Mouse (Mus musculus) bone marrow, adult 2 months (tissue): ENCODE measurements around the gene Lsm2. TPM values are rescaled to one million over a fixed set of nuclear protein-coding genes. Genes with fewer than 3 reads are reported as not detected.
A peak's percentile ranks its signal among the peaks of the same experiment; 100 is the strongest.
"Not testable (repeated sequence)": the region's sequence is repeated elsewhere in the genome, so short reads cannot be mapped to it uniquely, and the experiment has no call there.

Source experiments
- H3K27ac ChIP-seq: fragments of 200-500 bp; 2 replicates; pipeline ENCODE4 v1.5.1; 2012; ENCODE audit warnings: low read depth, mild to moderate bottlenecking, control low read depth, inconsistent platforms, low read length; ENCODE audit not compliant: control insufficient read depth, poor library complexity, insufficient read depth
- H3K4me1 ChIP-seq: fragments of 200-500 bp; 2 replicates; pipeline ENCODE4 v1.6.1; 2011; ENCODE audit warnings: low read length; ENCODE audit not compliant: control insufficient read depth, insufficient read depth
- H3K4me3 ChIP-seq: fragments of 200-500 bp; replicated peaks from 2 replicates; pipeline ENCODE3; 2011; ENCODE audit warnings: mild to moderate bottlenecking, low read depth, low read length, control low read depth; ENCODE audit not compliant: control insufficient read depth
- CTCF ChIP-seq: fragments of 200-500 bp; IDR thresholded peaks from 2 replicates; pipeline ENCODE4 v1.5.1; 2011; ENCODE audit warnings: low read length, control low read depth; ENCODE audit not compliant: control insufficient read depth, insufficient read depth
- POLR2A ChIP-seq: fragments of 200-500 bp; IDR thresholded peaks from 2 replicates; pipeline ENCODE4 v1.6.1; 2011; ENCODE audit warnings: low read depth, mild to moderate bottlenecking, control low read depth, low read length, borderline replicate concordance; ENCODE audit not compliant: control insufficient read depth
- WGBS: fragments of 180-500 bp; shearing (Covaris S2); methylation state at CpG from one replicate; pipeline ENCODE4 v1.1.7; 2018; 5-methylcytosine and 5-hydroxymethylcytosine counted together
- polyA plus RNA-seq: library from polyadenylated mRNA; stranded (reverse); fragments of >200 nt; gene quantifications from 2 replicates; pipeline ENCODE4 v1.2.4, GENCODE M21; 2011; ENCODE audit warnings: low replicate concordance; ENCODE audit not compliant: missing spikeins, insufficient read depth, insufficient read length

The Lsm2 gene
- polyA plus RNA-seq, 1 experiment = 84.5 TPM

DNA sequence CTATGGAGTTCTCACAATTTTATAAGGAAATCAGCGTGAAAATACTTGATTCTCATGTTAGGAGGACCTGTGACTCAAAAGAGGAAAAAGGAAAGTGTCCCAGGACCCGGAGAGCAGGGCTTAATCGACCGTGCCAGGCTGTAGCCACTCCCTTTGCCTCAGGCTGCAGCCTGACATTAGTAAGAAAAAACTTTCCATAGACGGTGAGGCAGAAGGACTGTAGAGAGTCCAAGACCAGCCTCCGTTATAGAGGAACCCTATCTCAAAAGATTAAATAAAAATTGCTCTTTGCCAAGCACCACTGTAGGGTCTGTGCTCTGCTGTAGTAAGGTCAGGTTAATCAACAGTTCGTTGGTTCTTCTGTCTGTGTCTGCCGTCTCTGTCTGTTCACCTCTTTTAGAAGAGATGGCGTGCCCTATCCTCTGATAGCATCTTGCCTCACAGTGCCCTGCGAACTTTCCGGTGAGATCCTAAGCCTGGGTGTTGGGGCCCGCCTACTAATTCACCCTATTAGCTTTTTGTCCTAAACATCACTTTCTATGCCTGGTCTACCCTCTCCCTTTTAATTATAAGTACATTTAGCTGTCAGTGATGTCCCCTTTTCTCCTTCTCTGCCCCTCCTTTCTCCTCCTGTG lies 21.7 kb upstream of the Lsm2 start:
- TF ChIP-seq POLR2A = no peak
- TF ChIP-seq CTCF = no peak
- 15% methylated on average over 12 of the region's 12 CpGs for WGBS
- H3K4me3 ChIP-seq = no peak overlapping the region
- no peak overlapping the region; the same call in 1 of the 2 replicates for H3K27ac ChIP-seq
- no peaks in the 10 kb centered on the region for H3K4me1 ChIP-seq

DNA sequence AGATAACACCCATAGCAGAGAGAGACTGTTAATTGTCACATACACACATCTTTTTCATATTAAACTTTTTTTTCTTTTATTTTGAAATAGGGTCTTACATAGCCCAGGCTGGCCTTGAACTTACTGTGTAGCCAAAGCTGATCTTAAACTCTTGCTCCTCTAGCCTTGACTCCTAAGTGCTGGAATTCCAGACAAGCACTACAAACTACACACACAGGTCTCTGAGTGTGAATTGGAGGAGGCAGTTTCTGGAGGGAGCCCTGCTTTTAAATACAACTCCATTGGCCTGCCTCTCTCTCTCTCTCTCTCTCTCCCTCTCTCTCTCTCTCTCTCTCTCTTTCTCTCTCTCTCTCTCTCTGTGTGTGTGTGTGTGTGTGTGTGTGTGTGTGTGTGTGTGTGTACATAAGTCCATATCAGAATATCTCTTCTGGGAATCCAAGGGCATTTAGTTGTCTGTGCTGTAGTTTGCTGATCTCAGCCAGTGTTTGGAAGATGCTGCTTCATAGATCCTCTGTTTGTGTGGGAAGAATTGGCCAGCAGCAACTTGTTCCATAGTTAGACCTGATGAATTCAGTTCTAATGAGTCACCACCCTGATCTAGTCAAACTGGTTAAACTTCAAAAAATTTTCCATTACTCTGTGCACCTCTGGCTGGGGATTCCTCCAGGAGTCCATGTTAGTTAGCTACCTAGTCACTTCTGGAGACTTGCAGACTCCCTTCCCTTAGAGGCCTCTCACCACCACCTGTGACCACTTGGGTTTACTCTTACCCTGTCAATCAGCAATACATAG lies 20.8 kb upstream of the Lsm2 start:
- no peak for TF ChIP-seq POLR2A
- TF ChIP-seq CTCF = no peak
- Histone ChIP-seq H3K4me3 (no peak overlapping the region), H3K27ac (no peak overlapping the region), H3K4me1 (no peaks in the 10 kb centered on the region)

DNA sequence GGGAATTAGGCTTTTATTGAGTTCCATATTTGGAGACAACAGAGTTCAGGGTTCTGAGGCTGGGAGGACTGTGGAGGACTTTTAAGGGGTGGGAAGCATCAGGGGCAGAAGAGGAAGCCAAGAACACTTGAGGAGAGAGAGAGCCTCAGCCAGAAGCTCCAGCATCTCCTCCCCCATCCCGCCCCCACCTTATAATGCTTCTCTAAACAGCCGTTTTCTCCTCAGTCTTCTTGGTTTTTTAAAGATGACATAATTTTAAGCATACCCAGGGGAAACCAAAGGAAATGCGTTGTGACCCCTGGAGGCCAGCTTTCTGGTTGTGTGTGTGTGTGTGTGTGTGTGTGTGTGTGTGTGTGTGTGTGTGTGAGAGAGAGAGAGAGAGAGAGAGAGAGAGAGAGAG lies 19.5 kb upstream of the Lsm2 start:
- TF ChIP-seq POLR2A (no peak), CTCF (no peak)
- no peak overlapping the region for H3K4me3 ChIP-seq
- WGBS = 5% methylated on average over 3 of the region's 3 CpGs
- H3K27ac ChIP-seq = no peak overlapping the region
- H3K4me1 ChIP-seq = no peaks in the 10 kb centered on the region

DNA sequence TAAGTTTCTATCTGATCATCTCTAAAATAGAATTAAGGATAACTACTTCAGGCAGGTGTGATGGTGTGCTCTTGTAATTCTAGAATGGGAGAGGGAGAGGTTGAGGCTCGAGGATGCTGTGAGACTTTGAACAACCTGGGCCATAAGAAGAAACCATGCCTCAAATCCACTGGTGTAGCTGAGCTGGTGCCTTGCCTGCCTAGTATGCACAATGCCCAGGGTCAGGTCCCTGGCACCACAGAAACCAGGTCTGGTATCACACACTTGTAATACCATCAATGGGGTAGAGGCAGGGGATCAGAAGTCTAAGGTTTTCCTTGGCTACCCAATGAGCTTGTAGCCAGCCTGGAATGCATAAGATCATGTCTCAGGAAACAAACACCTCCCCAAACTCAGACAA lies 18.8 kb upstream of the Lsm2 start:
- Histone ChIP-seq H3K4me3 (no peak overlapping the region), H3K4me1 (no peaks in the 10 kb centered on the region), H3K27ac (no peak overlapping the region)
- TF ChIP-seq POLR2A (no peak), CTCF (no peak)
- WGBS = 47% methylated on average over 1 of the region's 1 CpGs

DNA sequence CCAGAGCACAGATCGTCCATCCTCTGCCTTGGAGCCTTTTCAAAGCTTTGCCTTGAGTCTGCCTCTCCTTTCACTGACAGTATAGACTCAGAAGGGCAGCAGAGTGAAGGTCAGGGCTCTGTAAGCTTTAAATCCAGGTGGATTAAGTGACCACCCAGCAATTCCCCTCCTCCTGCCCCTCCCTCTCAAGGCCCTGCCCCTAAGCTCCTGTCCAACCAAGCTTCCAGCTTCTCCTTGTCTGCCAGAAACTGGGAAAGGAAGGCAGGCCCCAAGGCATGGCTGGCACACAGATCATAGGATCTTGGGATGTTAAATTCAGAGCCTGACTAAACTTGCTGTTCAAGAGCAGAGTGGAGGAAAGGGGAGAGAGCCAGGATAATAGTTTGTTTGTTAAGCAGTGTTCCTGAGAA lies 17.0 kb upstream of the Lsm2 start:
- Histone ChIP-seq H3K4me1 (no peaks in the 10 kb centered on the region), H3K27ac (no peak overlapping the region), H3K4me3 (no peak overlapping the region)
- 59% methylated on average over 1 of the region's 1 CpGs for WGBS
- TF ChIP-seq CTCF = no peak
- no peak for TF ChIP-seq POLR2A

DNA sequence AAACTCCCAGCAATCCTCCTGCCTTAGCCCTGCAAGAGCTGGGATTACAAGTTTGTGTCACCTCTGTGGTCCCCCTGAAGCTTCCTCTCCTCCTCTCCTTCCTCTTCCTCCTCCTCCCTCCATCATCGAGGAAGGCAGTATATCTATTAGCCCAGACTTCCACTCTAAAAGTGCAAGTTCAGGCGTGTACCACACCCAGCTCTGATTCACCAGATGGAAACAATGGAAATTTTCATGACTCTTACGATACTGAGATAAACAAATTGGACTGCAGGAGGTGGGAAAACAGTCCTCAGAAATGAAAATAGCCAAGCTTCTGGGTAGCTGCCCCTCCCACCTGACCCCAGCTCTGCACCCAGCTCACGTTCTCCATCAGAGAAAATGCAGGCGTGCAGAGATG lies 16.0 kb upstream of the Lsm2 start:
- no peaks in the 10 kb centered on the region for H3K4me1 ChIP-seq
- no peak overlapping the region for H3K4me3 ChIP-seq
- TF ChIP-seq CTCF = no peak
- no peak for TF ChIP-seq POLR2A
- H3K27ac ChIP-seq = no peak overlapping the region
- 49% methylated on average over 5 of the region's 5 CpGs for WGBS

DNA sequence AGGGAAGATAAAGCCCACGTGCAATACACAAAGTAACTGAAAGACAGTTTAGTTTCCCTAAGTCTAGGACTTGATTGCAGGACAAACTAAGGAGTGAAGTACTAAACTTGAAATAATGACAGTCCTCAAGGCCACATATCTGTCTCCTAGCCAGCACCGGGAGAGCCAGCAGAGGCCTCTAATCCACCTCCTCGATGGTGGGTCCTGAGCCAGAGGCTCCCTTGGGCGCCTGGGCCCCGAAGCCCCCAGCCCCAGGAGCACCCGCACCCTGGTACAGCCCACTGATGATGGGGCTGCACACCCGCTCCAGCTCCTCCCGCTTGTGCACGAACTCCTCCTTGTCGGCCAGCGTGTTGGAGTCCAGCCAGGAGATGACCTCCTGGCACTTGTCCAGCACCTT lies 11.8 kb upstream of the Lsm2 start, which contains the start of gene Gm20481:
Gene Gm20481 (plus strand): TSS at position 91 of the 400 bp plus-strand sequence.
- not testable (repeated sequence) for H3K4me1 ChIP-seq

DNA sequence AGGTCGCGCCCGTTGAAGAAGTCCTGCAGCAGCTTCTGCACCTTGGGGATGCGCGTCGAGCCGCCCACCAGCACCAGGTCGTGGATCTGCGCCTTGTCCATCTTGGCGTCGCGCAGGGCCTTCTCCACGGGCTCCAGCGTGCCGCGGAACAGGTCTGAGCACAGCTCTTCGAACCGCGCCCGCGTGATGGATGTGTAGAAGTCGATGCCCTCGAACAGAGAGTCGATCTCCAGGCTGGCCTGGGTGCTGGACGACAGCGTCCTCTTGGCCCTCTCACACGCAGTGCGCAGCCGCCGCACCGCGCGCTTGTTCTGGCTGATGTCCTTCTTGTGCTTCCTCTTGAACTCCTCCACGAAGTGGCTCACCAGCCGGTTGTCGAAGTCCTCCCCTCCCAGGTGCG lies 10.8 kb upstream of the Lsm2 start:
- WGBS = 52% methylated on average over 21 of the region's 37 CpGs
- not testable (repeated sequence) for H3K27ac ChIP-seq, H3K4me1 ChIP-seq, H3K4me3 ChIP-seq

More for the DNA sequence above, 11.8 kb upstream of the Lsm2 start, which contains the start of gene Gm20481:
- not testable (repeated sequence) for H3K27ac ChIP-seq, H3K4me3 ChIP-seq
- WGBS = 65% methylated on average over 7 of the region's 11 CpGs

DNA sequence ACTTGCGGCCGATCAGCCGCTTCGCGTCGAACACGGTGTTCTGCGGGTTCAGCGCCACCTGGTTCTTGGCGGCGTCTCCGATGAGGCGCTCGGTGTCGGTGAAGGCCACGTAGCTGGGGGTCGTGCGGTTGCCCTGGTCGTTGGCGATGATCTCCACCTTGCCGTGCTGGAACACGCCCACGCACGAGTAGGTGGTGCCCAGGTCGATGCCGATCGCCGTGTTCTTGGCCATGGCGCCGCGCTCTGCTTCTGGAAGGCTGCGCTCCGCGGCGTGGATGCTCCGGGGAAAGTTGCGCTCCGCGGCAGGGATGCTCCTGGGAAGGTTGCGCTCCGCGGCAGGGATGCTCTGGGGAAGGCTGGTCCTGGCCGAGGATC lies 10.0 kb upstream of the Lsm2 start:
- H3K4me3 ChIP-seq = peak overlapping the region; percentile 21
- WGBS = 2% methylated on average over 30 of the region's 43 CpGs
- H3K4me1 ChIP-seq = not testable (repeated sequence)

DNA sequence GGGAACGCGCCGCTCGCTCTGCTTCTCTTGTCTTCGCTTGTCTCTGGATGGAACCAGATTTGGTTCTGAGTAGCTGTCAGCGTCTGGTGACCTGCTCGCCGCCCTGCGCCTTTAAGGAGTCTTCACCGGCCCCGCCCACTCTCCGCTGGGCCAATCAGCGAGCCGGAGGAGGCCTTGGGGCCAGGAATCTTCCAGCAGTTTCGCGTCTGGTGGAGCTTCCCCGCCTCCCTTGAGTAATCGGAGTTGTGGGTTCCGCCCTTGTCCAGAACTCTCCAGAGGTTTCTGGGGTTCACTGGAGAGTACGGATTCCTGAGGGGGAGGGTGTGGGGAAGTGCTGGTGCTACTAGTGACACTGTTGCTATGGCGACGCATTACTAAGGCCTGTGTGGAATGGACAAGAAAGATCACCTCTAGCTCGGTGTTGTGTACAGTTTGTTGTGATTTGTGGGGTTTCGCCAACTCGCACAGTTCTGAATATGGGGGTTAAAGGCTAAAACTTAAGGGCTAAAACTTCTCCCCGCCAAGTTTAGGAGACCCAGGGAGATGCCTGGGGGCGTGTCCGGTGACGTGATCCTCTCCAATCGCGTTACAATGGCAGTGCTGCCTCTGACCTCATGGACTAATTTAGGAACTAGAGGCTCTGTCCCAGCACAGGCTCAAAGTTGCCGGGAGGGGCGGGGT lies 9.5 kb upstream of the Lsm2 start, which contains the start of the genes Hspa1a and Hspa1l:
Gene Hspa1a (minus strand): TSS at position 88 of the 681 bp plus-strand sequence.
Gene Hspa1l (plus strand): TSS at position 635 of the 681 bp plus-strand sequence.
- H3K27ac ChIP-seq, H3K4me1 ChIP-seq: not testable (repeated sequence)
- under 1% methylated on average over 30 of the region's 33 CpGs for WGBS
- peak within 1 kb of the TSS; percentile 23 for H3K4me3 ChIP-seq

More for the DNA sequence above, 10.0 kb upstream of the Lsm2 start:
- not testable (repeated sequence) for H3K27ac ChIP-seq
